Mouse (Mus musculus) embryonic fibroblast, embryonic 13.5 days (primary cell): ENCODE measurements at regions not wholly inside any gene's neighbourhood (a gene's known extent, or its start where the extent isn't known, plus 50 kb on each side); places are given as distances from the start of the nearest gene placed in this dataset.

Source experiments
- CTCF ChIP-seq: IDR thresholded peaks from 2 replicates; pipeline ENCODE4 v1.5.1; 2011; ENCODE audit warnings: mild to moderate bottlenecking, control low read depth, low read length, moderate library complexity, borderline replicate concordance; ENCODE audit not compliant: insufficient read depth
- POLR2A ChIP-seq: IDR thresholded peaks from 2 replicates; pipeline ENCODE4 v1.6.1; 2011; ENCODE audit warnings: low read depth, mild to moderate bottlenecking, control low read depth, low read length, moderate library complexity

DNA sequence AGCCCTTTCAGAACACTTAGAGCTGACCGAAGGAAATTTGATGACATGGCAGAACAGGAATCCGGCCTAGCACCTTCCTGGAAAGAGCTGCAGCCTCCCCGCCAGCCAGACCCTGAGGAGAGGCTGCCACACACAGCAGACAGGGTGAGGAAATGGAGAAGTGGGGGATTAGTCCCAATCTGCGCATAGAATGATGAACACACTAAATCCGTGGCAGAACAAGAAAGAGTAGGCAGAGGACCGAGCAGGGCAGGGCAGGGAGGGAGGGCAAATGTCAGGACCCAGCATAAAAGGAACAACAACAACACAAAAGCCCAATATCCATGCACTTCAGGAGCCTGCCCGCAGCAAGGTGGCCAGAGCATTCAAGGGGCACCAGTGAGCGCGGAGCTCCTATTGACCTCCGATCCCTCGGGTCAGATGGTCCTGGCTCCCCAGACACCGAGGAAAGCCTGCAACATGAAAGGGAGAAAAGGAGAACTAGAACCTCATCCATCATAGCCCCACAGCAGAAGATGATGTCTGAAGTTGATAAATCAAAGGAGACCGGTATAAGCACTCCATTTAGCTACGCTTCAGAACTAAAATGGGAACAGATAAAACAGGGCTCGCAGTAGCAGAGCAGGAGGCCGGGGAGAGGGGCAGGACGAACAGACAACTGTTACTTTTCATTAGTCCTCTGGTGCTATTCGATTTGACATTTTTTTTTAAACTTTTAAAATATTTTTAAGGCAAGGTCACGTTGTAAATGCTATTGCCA, 136.3 kb upstream of the Pkdcc start:
- no peak for TF ChIP-seq POLR2A
- TF ChIP-seq CTCF: no peak
